Mouse (Mus musculus): Measurements from ENCODE around the gene Rhoa. TPM values are rescaled to one million over a fixed set of nuclear protein-coding genes. Genes with fewer than 3 reads are reported as not detected.
"Not testable (repeated sequence)": the region's sequence is repeated elsewhere in the genome, so short reads cannot be mapped to it uniquely, and the experiment has no call there.

Rhoa gene
- polyA plus RNA-seq, 1 experiment from 2014 or later, result 236 TPM

DNA sequence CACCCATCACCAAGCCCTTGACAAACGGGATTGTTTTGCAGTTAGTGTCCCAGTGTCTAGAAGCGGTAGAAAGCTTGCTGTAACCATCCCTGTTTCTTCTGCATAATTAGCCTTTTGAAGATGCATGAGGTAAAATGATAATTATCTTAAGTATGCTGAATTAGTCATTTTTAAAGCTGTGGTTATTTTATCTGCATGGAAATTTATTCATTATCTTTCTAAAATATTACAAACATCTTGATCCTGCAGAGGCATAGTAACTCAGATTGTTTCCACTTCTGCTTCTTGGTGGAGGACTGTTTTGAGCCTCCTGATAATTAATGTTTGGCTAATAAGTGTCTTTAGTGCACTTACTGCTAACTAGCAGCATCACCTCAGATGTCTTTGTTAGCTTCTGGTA is 12.5 kb downstream of the Rhoa start:
- Histone ChIP-seq H3K4me1 (ENCODE audit: control insufficient read depth, insufficient read depth, low read length) (no peaks in the 10 kb centered on the region), H3K9ac (ENCODE audit: low read length) (no peak overlapping the region), H3K27me3 (ENCODE audit: control insufficient read depth, insufficient read depth, low read length) (no peaks in the 10 kb centered on the region), H3K4me3 (ENCODE audit: low read depth, low read length) (no peak overlapping the region), H3K4me2 (ENCODE audit: low read depth) (no peak overlapping the region), H3K9me3 (ENCODE audit: control insufficient read depth, low read length) (no peaks in the 10 kb centered on the region), H3K27ac (ENCODE audit: low read depth, low read length) (no peak overlapping the region), H3K36me3 (ENCODE audit: control insufficient read depth, insufficient read depth, low read length) (no peaks in the 10 kb centered on the region; the same call in 1 of the 2 replicates)
- 86% methylated on average over 2 of the region's 2 CpGs for WGBS
- DNase-seq (ENCODE audit: low spot score) (no peak), ATAC-seq (ENCODE audit: insufficient read depth, low FRiP score, low TSS enrichment) (no peak)

DNA sequence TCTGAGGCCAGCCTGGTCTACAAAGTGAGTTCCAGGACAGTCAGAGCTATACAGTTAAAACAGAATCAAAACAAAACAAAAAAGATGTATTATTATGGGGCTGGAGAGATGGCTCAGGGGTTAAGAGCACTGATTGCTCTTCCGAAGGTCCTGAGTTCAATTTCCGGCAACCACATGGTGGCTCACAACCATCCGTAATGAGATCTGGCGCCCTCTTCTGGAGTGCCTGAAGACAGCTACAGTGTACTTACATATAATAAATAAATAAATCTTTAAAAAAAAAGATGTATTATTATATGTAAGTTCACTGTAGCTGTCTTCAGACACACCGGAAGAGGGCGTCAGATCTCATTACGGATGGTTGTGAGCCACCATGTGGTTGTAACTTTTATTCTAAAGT is 16.1 kb downstream of the Rhoa start:
- not testable (repeated sequence) for H3K9me3 ChIP-seq (ENCODE audit: control insufficient read depth, low read length); H3K4me3 ChIP-seq (ENCODE audit: low read depth, low read length); H3K36me3 ChIP-seq (ENCODE audit: control insufficient read depth, insufficient read depth, low read length); H3K27me3 ChIP-seq (ENCODE audit: control insufficient read depth, insufficient read depth, low read length); ATAC-seq (ENCODE audit: insufficient read depth, low FRiP score, low TSS enrichment); H3K27ac ChIP-seq (ENCODE audit: low read depth, low read length); H3K4me2 ChIP-seq (ENCODE audit: low read depth); DNase-seq (ENCODE audit: low spot score); H3K4me1 ChIP-seq (ENCODE audit: control insufficient read depth, insufficient read depth, low read length); H3K9ac ChIP-seq (ENCODE audit: low read length)
- 94% methylated on average over 7 of the region's 7 CpGs for WGBS

DNA sequence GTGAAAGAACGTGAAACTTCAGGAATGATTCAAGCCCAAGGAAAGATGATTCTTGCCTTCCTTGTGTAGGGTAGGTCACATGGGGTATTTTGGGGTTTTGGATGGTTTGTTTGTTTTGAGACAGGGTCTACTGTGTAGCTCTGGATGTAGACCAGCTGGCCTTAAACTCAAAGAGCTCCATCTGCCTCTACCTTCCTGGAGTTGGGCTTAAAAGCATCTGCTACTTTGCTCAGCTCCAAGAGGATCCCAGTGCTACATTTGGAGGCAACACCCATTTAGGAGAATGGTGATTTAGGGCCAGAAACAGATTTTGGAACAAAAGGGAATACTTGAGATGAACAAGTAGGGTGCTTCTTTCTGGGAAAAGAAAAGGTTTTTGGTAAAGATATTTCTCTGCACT is 18.9 kb downstream of the Rhoa start:
- Histone ChIP-seq H3K9me3 (ENCODE audit: control insufficient read depth, low read length) (no peaks in the 10 kb centered on the region), H3K27ac (ENCODE audit: low read depth, low read length) (no peak overlapping the region), H3K36me3 (ENCODE audit: control insufficient read depth, insufficient read depth, low read length) (peaks cover 4% of the 10 kb centered on the region; the same call in 1 of the 2 replicates), H3K9ac (ENCODE audit: low read length) (no peak overlapping the region), H3K4me2 (ENCODE audit: low read depth) (no peak overlapping the region), H3K27me3 (ENCODE audit: control insufficient read depth, insufficient read depth, low read length) (no peaks in the 10 kb centered on the region), H3K4me1 (ENCODE audit: control insufficient read depth, insufficient read depth, low read length) (no peaks in the 10 kb centered on the region), H3K4me3 (ENCODE audit: low read depth, low read length) (no peak overlapping the region)
- ATAC-seq (ENCODE audit: insufficient read depth, low FRiP score, low TSS enrichment) (no peak), DNase-seq (ENCODE audit: low spot score) (no peak)
- 97% methylated on average over 1 of the region's 1 CpGs for WGBS

DNA sequence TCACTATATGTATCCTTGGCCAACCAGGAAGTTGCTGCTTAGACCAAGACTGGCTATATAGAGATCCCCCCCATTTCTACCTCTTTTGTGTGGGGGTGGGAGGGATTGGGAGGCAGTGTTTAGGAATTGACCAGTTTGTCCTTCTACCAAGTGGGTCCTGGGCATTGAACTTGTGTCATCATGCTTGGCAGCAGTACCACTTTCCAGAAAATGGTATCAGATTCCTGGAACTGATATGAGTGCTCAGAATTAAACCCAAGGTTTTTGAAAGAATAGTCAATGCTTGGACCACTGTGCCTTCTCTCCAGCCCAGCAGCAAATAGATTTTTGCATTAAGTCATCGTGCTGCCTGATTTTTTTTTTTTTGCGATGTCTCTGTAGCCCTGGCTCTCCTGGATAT is 19.9 kb downstream of the Rhoa start:
- Histone ChIP-seq H3K27ac (ENCODE audit: low read depth, low read length) (no peak overlapping the region), H3K9ac (ENCODE audit: low read length) (no peak overlapping the region), H3K36me3 (ENCODE audit: control insufficient read depth, insufficient read depth, low read length) (peaks cover 5% of the 10 kb centered on the region; the same call in 1 of the 2 replicates), H3K4me2 (ENCODE audit: low read depth) (no peak overlapping the region), H3K4me3 (ENCODE audit: low read depth, low read length) (no peak overlapping the region), H3K9me3 (ENCODE audit: control insufficient read depth, low read length) (no peaks in the 10 kb centered on the region), H3K4me1 (ENCODE audit: control insufficient read depth, insufficient read depth, low read length) (no peaks in the 10 kb centered on the region), H3K27me3 (ENCODE audit: control insufficient read depth, insufficient read depth, low read length) (no peaks in the 10 kb centered on the region)
- 98% methylated on average over 2 of the region's 2 CpGs for WGBS
- DNase-seq (ENCODE audit: low spot score) (no peak), ATAC-seq (ENCODE audit: insufficient read depth, low FRiP score, low TSS enrichment) (no peak)

DNA sequence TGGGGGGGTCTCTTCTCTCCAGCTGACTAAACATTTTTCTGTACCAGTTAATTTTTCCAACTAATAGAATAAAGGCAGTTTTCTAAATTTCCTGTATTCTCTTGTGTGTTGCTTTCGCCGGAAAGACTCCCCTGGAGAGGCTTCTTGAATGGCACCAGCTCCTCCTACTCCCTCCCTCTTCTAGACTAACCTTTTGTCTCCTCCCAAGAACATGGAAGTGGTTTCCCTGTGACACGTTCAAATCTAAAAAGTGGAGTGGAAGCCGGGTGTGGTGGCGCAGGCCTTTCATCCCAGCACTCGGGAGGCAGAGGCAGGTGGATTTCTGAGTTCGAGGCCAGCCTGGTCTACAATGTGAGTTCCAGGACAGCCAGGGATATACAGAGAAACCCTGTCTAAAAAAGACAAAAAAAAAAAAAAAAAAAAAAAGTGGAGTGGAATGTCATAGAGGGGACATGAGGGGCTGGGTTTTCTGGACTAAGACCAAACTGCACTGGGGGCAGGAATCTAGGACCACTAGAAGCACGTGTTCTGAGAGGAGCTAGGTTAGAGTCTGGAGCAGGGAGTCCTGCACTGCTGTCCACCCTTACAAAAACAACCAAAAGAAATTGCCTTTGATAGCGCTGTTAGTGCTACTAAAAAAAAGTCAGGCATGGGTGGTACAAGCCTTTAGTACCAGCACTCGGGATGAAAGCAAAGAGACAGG is 32.1 kb downstream of the Rhoa start:
- H3K9ac ChIP-seq (ENCODE audit: low read length), result no peak overlapping the region
- peaks cover 11% of the 10 kb centered on the region for H3K36me3 ChIP-seq (ENCODE audit: control insufficient read depth, insufficient read depth, low read length)
- H3K27me3 ChIP-seq (ENCODE audit: control insufficient read depth, insufficient read depth, low read length), result no peaks in the 10 kb centered on the region
- peak overlapping the region; percentile 70 for H3K4me2 ChIP-seq (ENCODE audit: low read depth)
- no peak overlapping the region for H3K4me3 ChIP-seq (ENCODE audit: low read depth, low read length)
- no peak for ATAC-seq (ENCODE audit: insufficient read depth, low FRiP score, low TSS enrichment)
- no peak overlapping the region for H3K27ac ChIP-seq (ENCODE audit: low read depth, low read length)
- H3K9me3 ChIP-seq (ENCODE audit: control insufficient read depth, low read length), result no peaks in the 10 kb centered on the region
- WGBS, result 72% methylated on average over 10 of the region's 10 CpGs
- H3K4me1 ChIP-seq (ENCODE audit: control insufficient read depth, insufficient read depth, low read length), result peaks cover 9% of the 10 kb centered on the region
- no peak for DNase-seq (ENCODE audit: low spot score)

DNA sequence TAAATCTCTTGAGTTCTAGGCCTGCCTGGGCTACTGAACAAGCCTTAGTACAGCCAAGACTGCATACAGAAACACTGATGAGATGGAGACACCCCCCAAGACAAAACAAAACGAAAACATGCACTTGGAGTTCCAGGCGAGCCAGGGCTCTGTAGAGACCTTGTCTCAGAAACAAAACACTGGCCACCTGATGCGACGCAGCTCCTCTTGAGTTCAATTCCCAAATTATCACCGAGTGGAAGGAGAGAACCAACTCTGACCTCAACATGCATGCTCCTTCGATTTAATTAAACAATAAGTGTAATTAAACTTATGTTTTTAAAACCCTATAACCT is 32.6 kb downstream of the Rhoa start:
- H3K4me2 ChIP-seq (ENCODE audit: low read depth), result peak overlapping the region; percentile 70
- peaks cover 8% of the 10 kb centered on the region for H3K36me3 ChIP-seq (ENCODE audit: control insufficient read depth, insufficient read depth, low read length)
- peak overlapping the region; percentile 63 for H3K4me3 ChIP-seq (ENCODE audit: low read depth, low read length)
- no peaks in the 10 kb centered on the region for H3K9me3 ChIP-seq (ENCODE audit: control insufficient read depth, low read length)
- H3K27me3 ChIP-seq (ENCODE audit: control insufficient read depth, insufficient read depth, low read length), result no peaks in the 10 kb centered on the region
- ATAC-seq (ENCODE audit: insufficient read depth, low FRiP score, low TSS enrichment), result peak; percentile 1; the same call in 1 of the 2 replicates
- peaks cover 9% of the 10 kb centered on the region for H3K4me1 ChIP-seq (ENCODE audit: control insufficient read depth, insufficient read depth, low read length)
- peak; percentile 31 for DNase-seq (ENCODE audit: low spot score)
- H3K9ac ChIP-seq (ENCODE audit: low read length), result peak overlapping the region; percentile 74
- WGBS, result 39% methylated on average over 6 of the region's 6 CpGs
- peak overlapping the region; percentile 85 for H3K27ac ChIP-seq (ENCODE audit: low read depth, low read length)

DNA sequence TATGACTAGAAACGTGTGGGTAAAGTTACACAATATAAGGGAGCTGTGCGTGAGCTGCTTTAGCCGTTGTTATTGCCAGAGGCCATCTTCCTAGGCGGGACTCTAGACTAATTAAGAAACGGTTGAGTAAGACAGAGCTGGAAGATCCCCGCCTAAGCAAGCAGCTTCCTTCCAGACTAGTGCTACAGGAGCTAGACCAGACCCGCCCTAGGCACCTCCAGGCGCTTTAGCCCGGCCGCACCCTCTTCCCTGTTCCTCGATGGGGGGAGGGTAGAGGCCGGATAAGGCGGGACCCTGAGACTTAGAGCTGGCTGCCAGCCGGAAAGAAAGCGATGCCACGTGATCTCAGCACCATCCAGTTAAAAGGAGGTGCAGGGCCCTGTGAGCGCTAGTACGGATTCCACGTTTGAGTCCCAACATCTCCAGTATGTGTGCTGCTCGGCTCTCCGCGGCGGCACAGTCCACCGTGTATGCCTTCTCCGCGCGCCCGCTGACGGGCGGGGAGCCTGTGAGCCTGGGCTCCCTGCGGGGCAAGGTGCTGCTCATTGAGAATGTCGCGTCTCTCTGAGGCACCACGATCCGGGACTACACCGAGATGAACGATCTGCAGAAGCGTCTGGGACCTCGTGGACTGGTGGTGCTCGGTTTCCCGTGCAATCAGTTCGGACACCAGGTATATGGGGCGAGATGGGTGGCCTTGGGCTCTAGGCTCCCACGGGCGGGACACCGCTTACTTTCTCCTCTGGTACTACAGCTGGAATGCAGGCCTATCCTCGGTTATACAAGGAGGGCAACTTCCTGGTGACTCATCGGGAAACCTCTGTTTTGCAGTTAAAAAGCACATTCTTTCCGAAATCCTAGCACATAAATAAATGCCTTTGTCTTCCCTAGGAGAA is 33.2 kb downstream of the Rhoa start, which contains the start of gene Gpx1:
Gene Gpx1 (plus strand): TSS at position 18 of the 896 bp plus-strand sequence.
- Histone ChIP-seq H3K4me2 (ENCODE audit: low read depth) (peak within 1 kb of the TSS; percentile 70), H3K36me3 (ENCODE audit: control insufficient read depth, insufficient read depth, low read length) (peaks cover 6% of the 10 kb centered on the region), H3K9ac (ENCODE audit: low read length) (peak within 1 kb of the TSS; percentile 74), H3K4me3 (ENCODE audit: low read depth, low read length) (peak within 1 kb of the TSS; percentile 63), H3K4me1 (ENCODE audit: control insufficient read depth, insufficient read depth, low read length) (peaks cover 9% of the 10 kb centered on the region), H3K27me3 (ENCODE audit: control insufficient read depth, insufficient read depth, low read length) (no peaks in the 10 kb centered on the region), H3K9me3 (ENCODE audit: control insufficient read depth, low read length) (no peaks in the 10 kb centered on the region), H3K27ac (ENCODE audit: low read depth, low read length) (peak within 1 kb of the TSS; percentile 85)
- DNase-seq (ENCODE audit: low spot score) (peak; percentile 91), ATAC-seq (ENCODE audit: insufficient read depth, low FRiP score, low TSS enrichment) (peak; percentile 97)
- under 1% methylated on average over 49 of the region's 49 CpGs for WGBS

DNA sequence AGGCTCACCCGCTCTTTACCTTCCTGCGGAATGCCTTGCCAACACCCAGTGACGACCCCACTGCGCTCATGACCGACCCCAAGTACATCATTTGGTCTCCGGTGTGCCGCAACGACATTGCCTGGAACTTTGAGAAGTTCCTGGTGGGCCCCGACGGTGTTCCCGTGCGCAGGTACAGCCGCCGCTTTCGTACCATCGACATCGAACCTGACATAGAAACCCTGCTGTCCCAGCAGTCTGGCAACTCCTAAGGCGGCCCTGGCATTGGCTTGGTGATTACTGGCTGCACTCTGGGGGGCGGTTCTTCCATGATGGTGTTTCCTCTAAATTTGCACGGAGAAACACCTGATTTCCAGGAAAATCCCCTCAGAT is 33.9 kb downstream of the Rhoa start:
- no peak overlapping the region for H3K27ac ChIP-seq (ENCODE audit: low read depth, low read length)
- 12% methylated on average over 20 of the region's 20 CpGs for WGBS

More for the DNA sequence above, 33.9 kb downstream of the Rhoa start:
- peaks cover 2% of the 10 kb centered on the region for H3K36me3 ChIP-seq (ENCODE audit: control insufficient read depth, insufficient read depth, low read length)
- H3K9me3 ChIP-seq (ENCODE audit: control insufficient read depth, low read length), result no peaks in the 10 kb centered on the region
- H3K4me2 ChIP-seq (ENCODE audit: low read depth), result peak overlapping the region; percentile 70
- peaks cover 9% of the 10 kb centered on the region for H3K4me1 ChIP-seq (ENCODE audit: control insufficient read depth, insufficient read depth, low read length)
- no peaks in the 10 kb centered on the region for H3K27me3 ChIP-seq (ENCODE audit: control insufficient read depth, insufficient read depth, low read length)
- DNase-seq (ENCODE audit: low spot score) (no peak), ATAC-seq (ENCODE audit: insufficient read depth, low FRiP score, low TSS enrichment) (no peak)
- H3K9ac ChIP-seq (ENCODE audit: low read length), result peak overlapping the region; percentile 74
- peak overlapping the region; percentile 63 for H3K4me3 ChIP-seq (ENCODE audit: low read depth, low read length)
